Mouse (Mus musculus) midbrain, embryonic 14.5 days (tissue): ENCODE measurements at regions not wholly inside any gene's neighbourhood (a gene's known extent, or its start where the extent isn't known, plus 50 kb on each side); places are given as distances from the start of the nearest gene placed in this dataset.
A peak's percentile ranks its signal among the peaks of the same experiment; 100 is the strongest.

Experiments used
- ATAC-seq: fragments of 200-750 bp; cut with Nextera tagmentation; 2 replicates; pipeline ENCODE4 v1.8.0; 2017; ENCODE audit warnings: moderate number of reproducible peaks, moderate library complexity; ENCODE audit not compliant: low FRiP score, low TSS enrichment
- DNase-seq: peaks from one replicate; pipeline ENCODE4 v3.0.0-alpha.2; 2015
- H3K27ac ChIP-seq: fragments of 300-500 bp; sonication (generic); replicated peaks from 2 replicates; pipeline ENCODE4 v1.5.1; 2014; ENCODE audit warnings: mild to moderate bottlenecking, low read depth, low read length, moderate library complexity
- H3K27me3 ChIP-seq: fragments of 300-500 bp; sonication (generic); 2 replicates; pipeline ENCODE4 v1.6.1; 2014; ENCODE audit warnings: low read length, control low read depth, mixed read lengths; ENCODE audit not compliant: control insufficient read depth, insufficient read depth
- H3K36me3 ChIP-seq: fragments of 300-500 bp; sonication (generic); 2 replicates; pipeline ENCODE4 v1.6.1; 2014; ENCODE audit warnings: low read length, control low read depth; ENCODE audit not compliant: control insufficient read depth, insufficient read depth
- H3K4me1 ChIP-seq: fragments of 300-500 bp; sonication (generic); 2 replicates; pipeline ENCODE4 v1.6.1; 2014; ENCODE audit warnings: mild to moderate bottlenecking, antibody characterized with exemption, low read length, control low read depth; ENCODE audit not compliant: control insufficient read depth, insufficient read depth
- H3K4me2 ChIP-seq: fragments of 300-500 bp; sonication (generic); 2 replicates; pipeline ENCODE4 v1.6.1; 2014; ENCODE audit warnings: mild to moderate bottlenecking, low read length, moderate library complexity
- H3K4me3 ChIP-seq: fragments of 300-500 bp; sonication (generic); replicated peaks from 2 replicates; pipeline ENCODE4 v1.5.1; 2014; ENCODE audit warnings: low read depth, low read length
- H3K9ac ChIP-seq: fragments of 300-500 bp; sonication (generic); replicated peaks from 2 replicates; pipeline ENCODE4 v1.6.1; 2014; ENCODE audit warnings: mild to moderate bottlenecking, low read length, moderate library complexity
- H3K9me3 ChIP-seq: fragments of 300-500 bp; sonication (generic); 2 replicates; pipeline ENCODE4 v1.6.1; 2016; ENCODE audit warnings: low read length, control low read depth, mixed read lengths; ENCODE audit not compliant: control insufficient read depth
- WGBS: fragments of 180-500 bp; shearing (Covaris S2); extraction: QIAGEN DNeasy Blood & Tissue Kit; methylation state at CpG from one replicate; pipeline ENCODE4 v1.1.7; 2014; 5-methylcytosine and 5-hydroxymethylcytosine counted together

- ATAC-seq = peak; percentile 86
- H3K9ac ChIP-seq = no peak overlapping the region
- 34% methylated on average over 16 of the region's 16 CpGs for WGBS
These were observed 436.0 kb downstream of the Zfp704 start for GRCm38 (mm10) chr3:9173643-9174516.

GRCm38 (mm10) chr3:9171970-9172369, 437.9 kb downstream of the Zfp704 start:
- no peaks in the 10 kb centered on the region for H3K27me3 ChIP-seq
- WGBS = 7% methylated on average over 1 of the region's 1 CpGs
- no peak overlapping the region for H3K27ac ChIP-seq
- H3K9ac ChIP-seq = no peak overlapping the region
- H3K4me3 ChIP-seq = no peak overlapping the region
- no peak overlapping the region for H3K4me2 ChIP-seq
- ATAC-seq (no peak), DNase-seq (no peak)
- H3K36me3 ChIP-seq = no peaks in the 10 kb centered on the region
- H3K4me1 ChIP-seq = peaks cover 2% of the 10 kb centered on the region; the same call in 1 of the 2 replicates
- H3K9me3 ChIP-seq = no peaks in the 10 kb centered on the region

More at GRCm38 (mm10) chr3:9173643-9174516, 436.0 kb downstream of the Zfp704 start:
- peak; percentile 80 for DNase-seq
- Histone ChIP-seq H3K4me2 (no peak overlapping the region), H3K4me3 (no peak overlapping the region), H3K27ac (peak overlapping the region; percentile 16; the same call in 1 of the 2 replicates), H3K9me3 (no peaks in the 10 kb centered on the region), H3K27me3 (no peaks in the 10 kb centered on the region), H3K36me3 (no peaks in the 10 kb centered on the region), H3K4me1 (peaks cover 2% of the 10 kb centered on the region; the same call in 1 of the 2 replicates)

DNA sequence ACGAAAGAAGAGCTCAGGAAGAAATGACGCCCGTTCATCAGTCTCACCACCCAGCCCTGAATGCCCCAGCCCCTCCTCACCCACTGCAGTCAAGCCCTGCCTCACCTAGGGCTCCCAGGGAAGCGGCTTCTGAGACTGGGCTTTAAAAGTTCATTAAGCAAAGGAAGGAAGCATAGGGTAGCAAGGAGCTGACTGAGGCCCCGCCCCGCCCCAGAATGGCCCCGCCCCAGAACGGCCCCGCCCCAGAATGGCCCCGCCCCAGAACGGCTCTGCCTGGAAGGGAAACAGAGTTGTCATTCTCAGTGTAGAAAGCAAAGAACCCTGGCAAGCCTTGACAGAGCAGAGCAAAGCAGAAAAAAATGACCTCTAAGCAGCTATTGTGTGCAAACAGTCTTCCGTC, 440.9 kb downstream of the Zfp704 start:
- Histone ChIP-seq H3K4me1 (no peaks in the 10 kb centered on the region), H3K9ac (no peak overlapping the region), H3K4me3 (no peak overlapping the region), H3K4me2 (no peak overlapping the region), H3K9me3 (no peaks in the 10 kb centered on the region), H3K36me3 (no peaks in the 10 kb centered on the region), H3K27me3 (no peaks in the 10 kb centered on the region), H3K27ac (no peak overlapping the region)
- DNase-seq = no peak
- no peak for ATAC-seq
- WGBS = 80% methylated on average over 12 of the region's 12 CpGs

GRCm38 (mm10) chr3:9159073-9159472, 450.8 kb downstream of the Zfp704 start:
- no peaks in the 10 kb centered on the region for H3K4me1 ChIP-seq
- no peak overlapping the region for H3K27ac ChIP-seq
- H3K4me3 ChIP-seq = no peak overlapping the region
- no peak overlapping the region for H3K9ac ChIP-seq
- H3K4me2 ChIP-seq = no peak overlapping the region
- whole genome bisulfite sequencing = 32% methylated on average over 15 of the region's 15 CpGs
- no peaks in the 10 kb centered on the region for H3K9me3 ChIP-seq
- ATAC-seq (no peak), DNase-seq (peak; percentile 31)
- H3K36me3 ChIP-seq = no peaks in the 10 kb centered on the region
- no peaks in the 10 kb centered on the region for H3K27me3 ChIP-seq

GRCm38 (mm10) chr3:9154172-9154571, 455.7 kb downstream of the Zfp704 start:
- Histone ChIP-seq H3K27ac (no peak overlapping the region), H3K9me3 (no peaks in the 10 kb centered on the region), H3K4me1 (no peaks in the 10 kb centered on the region), H3K36me3 (no peaks in the 10 kb centered on the region), H3K27me3 (no peaks in the 10 kb centered on the region), H3K9ac (no peak overlapping the region), H3K4me2 (no peak overlapping the region), H3K4me3 (no peak overlapping the region)
- WGBS = 81% methylated on average over 7 of the region's 7 CpGs
- no peak for ATAC-seq
- DNase-seq = no peak

DNA sequence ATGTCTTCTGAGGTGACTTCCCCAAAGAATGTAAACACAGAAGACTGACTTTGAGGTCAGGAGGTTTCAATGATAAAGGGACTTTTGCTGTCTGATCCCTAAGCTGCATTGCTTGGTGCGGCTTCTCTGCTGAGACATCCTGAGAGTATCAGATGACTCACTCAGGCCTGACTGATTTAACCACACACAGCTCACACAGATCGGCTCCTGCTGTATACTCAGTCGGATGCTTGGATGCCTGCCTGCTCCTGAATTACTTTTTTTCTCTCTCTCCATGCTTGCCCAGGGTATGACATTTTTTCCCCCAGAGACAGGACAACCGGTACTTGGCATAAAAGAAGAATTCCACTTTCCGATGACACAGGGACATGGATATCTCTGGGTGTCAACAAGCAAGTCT, 456.2 kb downstream of the Zfp704 start:
- DNase-seq (no peak), ATAC-seq (no peak)
- H3K4me2 ChIP-seq = no peak overlapping the region
- H3K27ac ChIP-seq = no peak overlapping the region
- no peaks in the 10 kb centered on the region for H3K4me1 ChIP-seq
- no peaks in the 10 kb centered on the region for H3K9me3 ChIP-seq
- no peak overlapping the region for H3K4me3 ChIP-seq
- 27% methylated on average over 5 of the region's 5 CpGs for WGBS
- H3K27me3 ChIP-seq = no peaks in the 10 kb centered on the region
- H3K36me3 ChIP-seq = no peaks in the 10 kb centered on the region
- no peak overlapping the region for H3K9ac ChIP-seq

DNA sequence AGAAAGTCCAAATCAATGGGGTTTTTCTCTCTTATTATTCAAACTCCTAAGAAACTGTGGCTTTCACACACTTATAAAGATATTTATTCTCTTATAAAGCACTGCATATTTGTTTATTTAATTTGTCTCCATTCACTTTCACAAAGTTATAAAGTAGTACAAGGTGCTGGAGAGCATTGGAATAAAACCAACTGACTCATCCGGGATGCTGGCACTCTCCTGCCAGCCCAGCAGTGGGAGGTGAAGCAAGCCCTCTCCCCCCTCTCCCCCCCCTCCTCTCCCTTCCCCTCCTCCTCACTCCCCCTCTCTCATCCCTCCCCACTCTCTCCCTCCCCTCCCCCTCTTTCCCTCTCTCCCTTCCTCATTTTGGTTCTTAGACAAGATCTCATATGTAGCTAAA, 457.6 kb downstream of the Zfp704 start:
- no peaks in the 10 kb centered on the region for H3K36me3 ChIP-seq
- DNase-seq = no peak
- no peak overlapping the region for H3K4me2 ChIP-seq
- WGBS = 31% methylated on average over 1 of the region's 1 CpGs
- H3K27ac ChIP-seq = no peak overlapping the region
- H3K4me1 ChIP-seq = no peaks in the 10 kb centered on the region
- no peaks in the 10 kb centered on the region for H3K27me3 ChIP-seq
- H3K9me3 ChIP-seq = no peaks in the 10 kb centered on the region
- no peak for ATAC-seq
- no peak overlapping the region for H3K9ac ChIP-seq
- no peak overlapping the region for H3K4me3 ChIP-seq

DNA sequence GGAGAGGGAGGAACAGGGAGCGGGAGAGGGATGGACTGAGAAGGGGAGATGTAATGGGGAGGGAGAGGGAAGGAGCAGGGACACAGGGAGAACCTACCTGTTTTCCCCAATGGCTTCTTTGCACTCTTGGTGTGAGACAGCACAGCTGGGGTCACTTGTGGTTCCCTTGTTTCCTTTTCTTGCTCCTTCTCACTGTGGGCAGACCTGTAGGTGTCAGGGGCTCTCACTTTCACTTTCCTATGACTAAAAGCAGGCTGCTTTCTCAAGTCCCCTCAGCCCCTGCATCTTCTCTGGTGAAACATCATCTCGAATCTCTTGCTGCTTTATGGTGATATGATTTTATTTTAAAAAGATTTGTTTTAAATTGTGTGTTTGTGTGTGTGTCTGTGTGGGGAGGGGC, 458.3 kb downstream of the Zfp704 start:
- DNase-seq (no peak), ATAC-seq (no peak)
- no peak overlapping the region for H3K4me2 ChIP-seq
- no peaks in the 10 kb centered on the region for H3K27me3 ChIP-seq
- H3K4me3 ChIP-seq = no peak overlapping the region
- no peaks in the 10 kb centered on the region for H3K36me3 ChIP-seq
- no peaks in the 10 kb centered on the region for H3K4me1 ChIP-seq
- 67% methylated on average over 2 of the region's 2 CpGs for whole genome bisulfite sequencing
- H3K9ac ChIP-seq = no peak overlapping the region
- H3K9me3 ChIP-seq = no peaks in the 10 kb centered on the region
- H3K27ac ChIP-seq = no peak overlapping the region

DNA sequence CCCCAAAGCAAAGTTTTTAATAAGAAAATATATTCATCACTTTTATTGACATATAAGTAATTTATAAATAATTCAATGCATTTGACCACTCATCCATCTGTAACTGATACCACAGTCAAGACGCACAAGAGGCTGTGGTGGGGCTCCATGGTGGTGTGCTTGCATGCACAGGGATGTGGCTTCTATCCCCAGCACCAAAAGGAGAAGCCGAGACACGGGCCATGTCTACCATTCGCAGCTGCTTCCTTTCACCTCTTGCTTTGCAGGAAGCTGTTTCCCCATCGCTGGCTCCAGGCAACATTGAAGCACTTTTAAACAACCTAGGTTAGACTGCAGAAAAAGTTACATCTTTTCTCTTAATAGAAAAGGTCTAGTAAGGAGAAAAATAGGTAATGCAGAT, 461.3 kb downstream of the Zfp704 start:
- ATAC-seq (no peak), DNase-seq (no peak)
- H3K27ac ChIP-seq = no peak overlapping the region
- H3K27me3 ChIP-seq = no peaks in the 10 kb centered on the region
- H3K4me2 ChIP-seq = no peak overlapping the region
- H3K4me1 ChIP-seq = no peaks in the 10 kb centered on the region
- H3K36me3 ChIP-seq = no peaks in the 10 kb centered on the region
- no peak overlapping the region for H3K4me3 ChIP-seq
- H3K9me3 ChIP-seq = no peaks in the 10 kb centered on the region
- 90% methylated on average over 5 of the region's 5 CpGs for WGBS
- H3K9ac ChIP-seq = no peak overlapping the region
